Mouse (Mus musculus) stomach, embryonic 15.5 days (tissue): ENCODE data around the gene Cracr2b. TPM values are rescaled to one million over a fixed set of nuclear protein-coding genes. Genes with fewer than 3 reads are reported as not detected.

Experiments used
- ATAC-seq: fragments of 200-750 bp; cut with Nextera tagmentation; 2 replicates; pipeline ENCODE4 v1.8.0; 2017; ENCODE audit warnings: low read depth, moderate number of reproducible peaks, moderate TSS enrichment; ENCODE audit not compliant: insufficient read depth, low FRiP score
- H3K27ac ChIP-seq: fragments of 300-500 bp; sonication (generic); 2 replicates; pipeline ENCODE4 v1.5.1; 2015; ENCODE audit warnings: mild to moderate bottlenecking, inconsistent platforms
- H3K27me3 ChIP-seq: fragments of 300-500 bp; sonication (generic); replicated peaks from 2 replicates; pipeline ENCODE4 v1.6.1; 2015; ENCODE audit warnings: inconsistent platforms
- H3K36me3 ChIP-seq: fragments of 300-500 bp; sonication (generic); 2 replicates; pipeline ENCODE4 v1.6.1; 2015; ENCODE audit warnings: inconsistent platforms
- H3K4me1 ChIP-seq: fragments of 300-500 bp; sonication (generic); 2 replicates; pipeline ENCODE4 v1.6.1; 2015; ENCODE audit warnings: inconsistent platforms
- H3K4me2 ChIP-seq: fragments of 300-500 bp; sonication (generic); 2 replicates; pipeline ENCODE4 v1.6.1; 2015; ENCODE audit warnings: mild to moderate bottlenecking, inconsistent platforms
- H3K4me3 ChIP-seq: fragments of 300-500 bp; sonication (generic); replicated peaks from 2 replicates; pipeline ENCODE4 v1.5.1; 2015; ENCODE audit warnings: inconsistent platforms
- H3K9ac ChIP-seq: fragments of 300-500 bp; sonication (generic); 2 replicates; pipeline ENCODE4 v1.6.1; 2015; ENCODE audit warnings: inconsistent platforms
- H3K9me3 ChIP-seq: fragments of 300-500 bp; sonication (generic); 2 replicates; pipeline ENCODE4 v1.6.1; 2016; ENCODE audit warnings: inconsistent platforms
- WGBS: fragments of 180-500 bp; shearing (Covaris S2); methylation state at CpG from one replicate; pipeline ENCODE4 v1.1.7; 2015; 5-methylcytosine and 5-hydroxymethylcytosine counted together
- polyA plus RNA-seq: library from polyadenylated mRNA; unstranded; fragments of >200 nt; fragmentation: Nextera tagmentation; extraction: Ambion mirVana; gene quantifications from 2 replicates; pipeline ENCODE4 v1.2.1, GENCODE M21; 2015

Gene Cracr2b
- polyA plus RNA-seq, 1 experiment from 2014 or later, result 27.5 TPM

DNA sequence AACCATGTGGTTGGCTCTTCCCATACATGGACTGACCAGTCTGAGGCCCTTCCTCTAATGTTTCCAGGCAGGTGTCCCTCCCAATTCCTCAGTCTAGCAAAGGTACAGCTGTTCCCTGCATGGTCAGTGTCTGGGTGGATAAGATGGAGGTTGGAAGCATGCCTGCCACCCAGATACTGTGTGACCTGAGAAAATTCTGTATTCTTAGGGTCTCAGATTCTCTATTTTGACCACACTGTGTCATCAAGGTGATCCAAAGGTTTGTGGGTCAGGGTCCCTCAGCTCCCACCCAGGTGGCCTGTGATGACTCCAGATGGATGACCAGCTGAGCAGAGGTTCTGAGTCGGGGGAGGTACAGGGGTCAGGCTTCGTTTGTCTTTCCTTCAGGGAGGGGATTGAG is 24.3 kb downstream of the Cracr2b start:
- Histone ChIP-seq H3K36me3 (no peaks in the 10 kb centered on the region), H3K4me3 (no peak overlapping the region), H3K27me3 (peaks cover 13% of the 10 kb centered on the region; the same call in 1 of the 2 replicates), H3K27ac (no peak overlapping the region), H3K4me1 (peaks cover 21% of the 10 kb centered on the region), H3K9me3 (no peaks in the 10 kb centered on the region), H3K9ac (no peak overlapping the region), H3K4me2 (no peak overlapping the region)
- 75% methylated on average over 2 of the region's 2 CpGs for WGBS
- no peak for ATAC-seq

DNA sequence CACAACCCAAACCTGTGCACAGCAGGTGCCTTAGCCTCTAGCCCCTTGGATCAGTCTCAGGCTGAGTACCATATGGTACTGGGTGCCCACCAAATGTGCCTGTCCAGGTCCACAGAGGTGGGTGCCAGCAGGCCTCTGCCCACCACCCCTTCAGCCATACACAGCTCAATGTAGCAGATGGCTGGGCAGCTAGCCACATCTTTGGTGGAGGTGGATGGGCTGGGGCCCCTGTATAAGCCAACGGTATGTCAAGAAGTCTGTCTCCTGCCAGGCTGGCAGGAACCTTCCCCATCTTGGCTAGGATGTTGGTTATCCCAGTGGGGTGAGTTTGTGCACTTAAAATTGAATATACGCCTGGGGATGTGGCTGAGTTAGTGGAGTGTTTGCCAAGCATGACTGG is 24.7 kb downstream of the Cracr2b start:
- no peak overlapping the region for H3K9ac ChIP-seq
- H3K4me2 ChIP-seq, result no peak overlapping the region
- peaks cover 21% of the 10 kb centered on the region for H3K4me1 ChIP-seq
- H3K9me3 ChIP-seq, result no peaks in the 10 kb centered on the region
- H3K36me3 ChIP-seq, result no peaks in the 10 kb centered on the region
- WGBS, result 78% methylated on average over 2 of the region's 2 CpGs
- H3K27me3 ChIP-seq, result peaks cover 13% of the 10 kb centered on the region; the same call in 1 of the 2 replicates
- no peak for ATAC-seq
- H3K27ac ChIP-seq, result no peak overlapping the region
- no peak overlapping the region for H3K4me3 ChIP-seq

DNA sequence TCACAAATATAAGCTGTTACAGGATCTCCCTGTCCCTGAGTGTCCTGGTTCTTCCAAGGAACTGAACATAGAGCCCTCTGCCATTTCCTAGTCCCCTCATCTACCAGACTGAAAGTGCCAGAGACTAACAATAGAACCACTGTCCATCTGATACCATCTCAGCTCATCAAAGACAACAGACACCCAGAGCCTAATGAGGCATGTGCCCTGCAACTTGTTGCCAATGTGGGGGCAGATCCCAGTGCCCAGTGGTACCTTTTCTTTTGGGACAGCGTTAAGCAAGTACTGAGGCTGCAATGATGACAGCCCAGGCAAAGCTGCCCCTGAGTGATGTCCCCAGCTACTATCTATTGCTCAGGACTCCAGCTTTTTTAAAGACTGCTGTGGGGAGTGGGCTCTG is 25.3 kb downstream of the Cracr2b start:
- no peak overlapping the region for H3K4me2 ChIP-seq
- no peak overlapping the region for H3K27ac ChIP-seq
- no peaks in the 10 kb centered on the region for H3K36me3 ChIP-seq
- H3K4me3 ChIP-seq, result no peak overlapping the region
- 86% methylated on average over 1 of the region's 1 CpGs for WGBS
- peaks cover 13% of the 10 kb centered on the region; the same call in 1 of the 2 replicates for H3K27me3 ChIP-seq
- no peak for ATAC-seq
- peaks cover 16% of the 10 kb centered on the region for H3K4me1 ChIP-seq
- no peak overlapping the region for H3K9ac ChIP-seq
- no peaks in the 10 kb centered on the region for H3K9me3 ChIP-seq

DNA sequence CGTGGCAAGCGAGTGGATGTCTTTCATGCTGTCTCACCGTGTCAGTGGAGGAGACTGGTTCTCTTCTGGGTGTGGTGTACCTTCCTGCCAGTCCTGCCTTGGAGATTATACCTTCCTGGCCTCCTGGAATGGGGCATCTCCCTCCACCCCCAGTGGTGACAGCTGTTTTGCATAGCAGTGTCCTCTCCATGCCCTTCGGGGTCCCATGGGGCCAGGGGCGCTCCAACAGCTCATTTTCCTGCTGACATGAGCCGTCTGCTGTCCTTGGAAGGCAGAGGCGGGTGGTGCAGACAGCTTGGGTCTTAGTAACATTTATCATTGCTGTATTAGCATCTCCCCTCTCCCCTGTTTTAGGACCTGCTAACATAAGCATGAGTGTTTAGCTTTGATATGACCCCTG is 26.2 kb downstream of the Cracr2b start:
- H3K4me2 ChIP-seq, result no peak overlapping the region
- H3K36me3 ChIP-seq, result no peaks in the 10 kb centered on the region
- H3K9me3 ChIP-seq, result no peaks in the 10 kb centered on the region
- H3K27me3 ChIP-seq, result peaks cover 7% of the 10 kb centered on the region; the same call in 1 of the 2 replicates
- no peak overlapping the region for H3K27ac ChIP-seq
- no peak overlapping the region for H3K4me3 ChIP-seq
- peaks cover 7% of the 10 kb centered on the region for H3K4me1 ChIP-seq
- 64% methylated on average over 7 of the region's 7 CpGs for WGBS
- H3K9ac ChIP-seq, result no peak overlapping the region
- no peak for ATAC-seq

DNA sequence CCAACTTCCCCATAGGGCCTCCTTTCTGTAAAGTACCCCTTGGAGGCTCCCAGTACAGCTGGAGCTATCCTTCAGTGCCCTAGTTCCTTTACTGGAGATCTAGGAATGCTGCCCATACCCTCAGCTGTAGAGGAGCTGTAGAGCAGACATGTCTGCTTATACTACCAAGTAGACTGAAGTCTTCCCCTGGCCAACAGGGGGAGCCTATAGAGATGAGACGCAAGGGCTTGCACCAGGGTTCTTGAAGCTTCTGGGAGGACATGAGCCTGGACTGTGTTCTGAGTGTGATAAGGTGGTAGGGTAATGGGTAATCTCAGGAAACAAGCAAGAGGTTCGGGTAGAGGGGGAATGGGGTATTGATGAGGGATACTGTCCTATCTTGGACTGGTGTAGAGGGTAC is 30.3 kb downstream of the Cracr2b start:
- Histone ChIP-seq H3K4me3 (no peak overlapping the region), H3K9ac (no peak overlapping the region), H3K27me3 (no peaks in the 10 kb centered on the region), H3K9me3 (no peaks in the 10 kb centered on the region), H3K4me2 (no peak overlapping the region), H3K36me3 (peaks cover 16% of the 10 kb centered on the region; the same call in 1 of the 2 replicates), H3K27ac (no peak overlapping the region), H3K4me1 (no peaks in the 10 kb centered on the region)
- 74% methylated on average over 2 of the region's 2 CpGs for WGBS
- ATAC-seq, result peak; percentile 37; the same call in 1 of the 2 replicates

DNA sequence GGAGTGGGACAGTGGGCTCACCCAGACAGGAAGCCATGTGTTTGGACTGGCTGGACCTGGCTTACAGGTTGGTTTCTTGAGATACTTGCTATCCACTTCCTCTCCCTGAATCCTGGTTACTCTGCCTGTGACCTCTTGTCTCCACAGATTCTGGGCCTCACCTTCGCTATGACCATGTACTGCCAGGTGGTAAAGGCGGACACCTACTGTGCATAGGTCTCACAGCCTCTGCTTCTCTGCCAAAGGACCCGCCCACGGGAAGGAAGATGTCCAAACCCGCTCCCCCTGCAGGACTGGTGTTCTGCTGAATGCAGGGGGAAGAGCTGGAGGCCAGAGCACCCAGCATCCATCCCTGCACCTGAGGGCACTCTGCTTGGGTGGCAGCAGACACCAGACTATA is 31.8 kb downstream of the Cracr2b start:
- no peak overlapping the region for H3K4me3 ChIP-seq
- H3K9ac ChIP-seq, result no peak overlapping the region
- H3K27me3 ChIP-seq, result no peaks in the 10 kb centered on the region
- no peaks in the 10 kb centered on the region for H3K9me3 ChIP-seq
- H3K4me1 ChIP-seq, result no peaks in the 10 kb centered on the region
- WGBS, result 88% methylated on average over 5 of the region's 5 CpGs
- no peak for ATAC-seq
- no peak overlapping the region for H3K27ac ChIP-seq
- H3K36me3 ChIP-seq, result peaks cover 19% of the 10 kb centered on the region; the same call in 1 of the 2 replicates
- no peak overlapping the region for H3K4me2 ChIP-seq

DNA sequence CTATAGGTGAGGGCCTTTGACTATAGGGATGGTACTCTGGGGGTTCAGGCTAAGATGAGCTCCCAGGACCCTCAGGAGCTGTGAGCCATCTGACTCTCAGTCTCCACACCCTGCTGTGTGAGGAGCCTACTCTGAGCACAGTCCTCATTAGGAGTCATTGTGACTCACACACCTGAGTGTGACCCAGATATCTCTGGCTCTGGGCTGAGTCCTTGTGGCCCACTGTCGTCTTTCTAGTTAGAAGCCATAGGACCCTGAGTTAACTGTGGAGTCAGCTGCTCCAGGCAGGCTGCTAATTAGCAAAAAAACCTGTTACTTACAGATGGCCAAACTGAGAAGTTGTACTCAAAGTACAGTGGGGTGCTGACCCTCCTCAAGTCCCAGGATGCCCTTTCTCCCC is 32.8 kb downstream of the Cracr2b start:
- no peak overlapping the region for H3K9ac ChIP-seq
- no peak overlapping the region for H3K4me2 ChIP-seq
- 78% methylated on average over 1 of the region's 1 CpGs for WGBS
- ATAC-seq, result no peak
- H3K27ac ChIP-seq, result no peak overlapping the region
- no peaks in the 10 kb centered on the region for H3K9me3 ChIP-seq
- H3K4me1 ChIP-seq, result no peaks in the 10 kb centered on the region
- peaks cover 19% of the 10 kb centered on the region; the same call in 1 of the 2 replicates for H3K36me3 ChIP-seq
- no peaks in the 10 kb centered on the region for H3K27me3 ChIP-seq
- no peak overlapping the region for H3K4me3 ChIP-seq

DNA sequence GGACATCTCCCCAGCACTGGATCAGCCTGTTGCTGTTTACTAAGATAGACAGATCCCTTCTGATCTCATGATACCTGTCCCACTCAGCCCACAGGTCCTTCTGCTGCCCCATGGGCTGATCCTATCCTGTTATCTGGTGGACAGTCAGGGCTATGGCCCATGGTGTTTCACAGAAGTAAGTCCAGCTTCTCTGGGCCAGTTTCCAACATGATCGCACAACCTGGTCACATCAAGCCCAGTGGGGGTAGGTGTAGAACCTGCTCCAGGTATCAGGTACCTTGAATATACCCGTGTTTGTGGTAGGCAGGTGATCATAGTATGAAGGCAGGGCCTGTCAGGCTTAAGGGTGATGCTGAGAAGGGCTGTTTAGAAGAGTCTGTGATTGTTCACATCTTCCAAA is 34.5 kb downstream of the Cracr2b start:
- ATAC-seq, result no peak
- no peaks in the 10 kb centered on the region for H3K4me1 ChIP-seq
- H3K9me3 ChIP-seq, result no peaks in the 10 kb centered on the region
- H3K36me3 ChIP-seq, result peaks cover 19% of the 10 kb centered on the region; the same call in 1 of the 2 replicates
- H3K27ac ChIP-seq, result no peak overlapping the region
- WGBS, result 88% methylated on average over 2 of the region's 2 CpGs
- no peak overlapping the region for H3K4me3 ChIP-seq
- H3K27me3 ChIP-seq, result no peaks in the 10 kb centered on the region
- H3K4me2 ChIP-seq, result no peak overlapping the region
- H3K9ac ChIP-seq, result no peak overlapping the region

DNA sequence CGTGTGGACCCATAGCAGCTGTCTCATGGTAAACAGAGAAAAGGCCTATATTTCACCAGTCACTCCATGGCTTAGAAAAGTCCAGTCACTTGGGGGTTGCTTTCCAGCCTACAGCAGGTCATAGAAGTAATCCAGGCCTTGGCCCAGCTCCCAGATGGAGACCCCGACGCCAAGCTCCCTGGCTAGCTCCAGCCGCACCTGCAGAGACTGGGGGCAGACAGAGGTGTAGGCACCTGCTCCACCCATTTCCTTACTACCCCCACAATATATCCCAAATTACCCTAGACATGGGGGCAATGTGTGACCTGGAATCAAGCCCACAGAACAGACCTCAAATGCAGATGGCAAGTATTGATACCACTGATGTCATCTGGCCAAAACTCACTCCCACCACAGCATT is 35.0 kb downstream of the Cracr2b start:
- H3K9ac ChIP-seq, result no peak overlapping the region
- WGBS, result 74% methylated on average over 4 of the region's 4 CpGs
- no peaks in the 10 kb centered on the region for H3K9me3 ChIP-seq
- no peak overlapping the region for H3K4me3 ChIP-seq
- peaks cover 19% of the 10 kb centered on the region; the same call in 1 of the 2 replicates for H3K36me3 ChIP-seq
- no peak overlapping the region for H3K27ac ChIP-seq
- no peaks in the 10 kb centered on the region for H3K27me3 ChIP-seq
- ATAC-seq, result no peak
- H3K4me1 ChIP-seq, result no peaks in the 10 kb centered on the region
- H3K4me2 ChIP-seq, result no peak overlapping the region

DNA sequence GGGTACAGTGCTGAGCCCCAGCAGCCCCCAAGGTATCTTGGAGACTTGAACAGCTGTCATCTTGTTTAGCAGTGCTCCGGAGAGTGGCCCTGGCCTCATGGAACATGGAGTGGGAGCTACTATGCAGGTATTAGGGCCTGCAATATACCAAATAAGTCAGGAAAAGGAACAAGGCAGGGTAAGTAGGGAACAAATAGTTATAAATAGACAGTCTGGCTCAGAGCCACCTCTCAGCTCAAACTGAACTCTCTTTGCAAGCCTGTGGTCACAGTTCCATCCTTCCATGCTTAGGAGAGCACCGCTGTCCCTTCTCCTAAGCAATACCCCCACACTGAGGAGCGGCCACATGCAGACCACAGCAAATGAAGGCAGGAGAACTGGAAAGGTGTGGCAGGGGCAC is 36.7 kb downstream of the Cracr2b start:
- Histone ChIP-seq H3K4me2 (no peak overlapping the region), H3K9me3 (no peaks in the 10 kb centered on the region), H3K9ac (no peak overlapping the region), H3K27me3 (no peaks in the 10 kb centered on the region), H3K27ac (no peak overlapping the region), H3K4me1 (no peaks in the 10 kb centered on the region), H3K4me3 (no peak overlapping the region), H3K36me3 (peaks cover 16% of the 10 kb centered on the region; the same call in 1 of the 2 replicates)
- 87% methylated on average over 3 of the region's 3 CpGs for WGBS
- ATAC-seq, result no peak

DNA sequence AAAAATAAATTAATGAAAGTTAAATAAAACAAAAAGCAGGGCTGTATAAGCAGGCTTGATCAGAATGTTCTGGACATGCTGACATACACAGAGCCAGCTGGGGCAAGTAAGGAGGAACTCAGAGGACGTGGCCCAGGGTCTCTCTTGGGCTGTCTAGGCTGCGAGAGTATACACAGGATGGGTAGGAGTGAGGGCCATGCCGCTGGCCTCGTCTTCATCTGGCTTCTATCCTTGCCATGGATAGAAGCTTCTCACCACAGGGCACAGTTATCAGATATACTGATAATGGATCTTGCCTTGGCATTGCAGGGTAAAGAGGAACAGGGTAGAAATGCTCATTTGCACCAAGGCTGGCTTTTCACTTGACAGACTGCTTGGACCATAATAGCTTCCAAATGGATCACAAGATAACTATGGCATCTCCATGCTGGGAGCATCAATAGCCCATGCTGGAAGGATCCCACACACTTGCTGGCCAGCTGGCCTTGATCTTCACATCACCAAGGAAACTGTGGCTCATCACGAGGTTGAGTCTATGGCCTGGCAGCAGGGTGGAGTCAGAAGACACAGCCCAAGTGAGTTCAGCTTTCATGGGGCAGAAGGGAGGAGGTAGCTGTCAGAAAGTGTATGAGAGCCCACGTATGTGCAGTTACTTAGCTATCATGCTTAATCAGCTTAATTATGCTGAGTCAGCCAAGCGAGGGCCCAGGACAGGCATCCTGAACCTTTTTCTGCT is 41.1 kb downstream of the Cracr2b start:
- Histone ChIP-seq H3K9me3 (no peaks in the 10 kb centered on the region), H3K9ac (no peak overlapping the region), H3K4me3 (no peak overlapping the region), H3K27me3 (no peaks in the 10 kb centered on the region), H3K4me1 (no peaks in the 10 kb centered on the region), H3K27ac (no peak overlapping the region), H3K4me2 (no peak overlapping the region), H3K36me3 (no peaks in the 10 kb centered on the region)
- ATAC-seq, result no peak
- WGBS, result 85% methylated on average over 7 of the region's 7 CpGs

DNA sequence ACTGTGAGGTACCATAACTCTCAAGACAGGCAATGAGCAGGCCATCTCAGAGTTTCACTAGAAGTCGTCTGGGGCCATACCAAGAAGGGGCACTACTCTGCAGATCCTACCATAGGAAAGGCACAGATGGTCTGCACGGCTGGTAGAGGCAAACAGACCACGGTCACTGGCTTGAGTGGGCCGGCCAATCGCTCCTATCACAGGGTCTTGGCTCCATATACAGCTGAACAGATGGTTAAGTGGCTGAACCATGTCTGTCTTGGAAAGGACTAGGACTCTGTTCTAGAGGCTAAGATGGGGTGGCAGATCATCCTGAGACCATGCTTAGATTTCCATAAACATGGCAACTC is 41.6 kb downstream of the Cracr2b start:
- no peak overlapping the region for H3K9ac ChIP-seq
- no peak for ATAC-seq
- no peaks in the 10 kb centered on the region for H3K36me3 ChIP-seq
- no peak overlapping the region for H3K4me3 ChIP-seq
- H3K4me2 ChIP-seq, result no peak overlapping the region
- H3K4me1 ChIP-seq, result no peaks in the 10 kb centered on the region
- no peak overlapping the region for H3K27ac ChIP-seq
- no peaks in the 10 kb centered on the region for H3K9me3 ChIP-seq
- WGBS, result 96% methylated on average over 5 of the region's 5 CpGs
- no peaks in the 10 kb centered on the region for H3K27me3 ChIP-seq

DNA sequence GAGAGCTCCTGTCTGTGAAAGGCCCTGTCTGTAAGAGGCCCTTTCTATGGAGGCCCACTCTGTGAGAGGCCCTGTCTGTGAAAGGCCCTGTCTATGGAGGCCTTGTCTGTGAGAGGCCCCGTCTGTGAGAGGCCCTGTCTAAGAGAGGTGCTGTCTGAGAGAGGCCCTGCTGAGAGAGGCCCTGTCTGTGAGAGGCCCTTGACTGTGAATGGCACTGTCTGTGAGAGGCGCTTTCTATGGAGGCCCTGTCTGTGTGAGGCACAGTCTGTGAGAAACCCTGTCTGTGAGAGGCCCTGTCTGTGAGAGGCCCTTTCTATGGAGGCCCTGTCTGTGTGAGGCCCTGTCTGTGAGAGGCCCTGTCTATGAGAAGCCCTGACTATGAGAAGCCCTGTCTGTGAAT is 45.4 kb downstream of the Cracr2b start:
- ATAC-seq, result peak; percentile 42; the same call in 1 of the 2 replicates
- H3K4me1 ChIP-seq, result no peaks in the 10 kb centered on the region
- no peaks in the 10 kb centered on the region for H3K36me3 ChIP-seq
- no peak overlapping the region for H3K27ac ChIP-seq
- no peak overlapping the region for H3K9ac ChIP-seq
- no peaks in the 10 kb centered on the region for H3K27me3 ChIP-seq
- WGBS, result 88% methylated on average over 2 of the region's 2 CpGs
- H3K4me3 ChIP-seq, result no peak overlapping the region
- no peak overlapping the region for H3K4me2 ChIP-seq
- no peaks in the 10 kb centered on the region for H3K9me3 ChIP-seq
